Comparison of ENCODE assay signal across 15 mouse cellular contexts in genomic region chr2:131987950-131988349, GRCm38 (mm10). TPM values are rescaled to one million over a fixed set of nuclear protein-coding genes. Genes with fewer than 3 reads are reported as not detected.
A peak's percentile ranks its signal among the peaks of the same experiment; 100 is the strongest.
DNase-seq lines count a peak whose midpoint lies in the region; TF ChIP-seq lines count a peak whose summit lies in the region.
"Had no signal": no experiment of that assay in that cellular context is flagged by ENCODE, and none has a peak within 500 bp of the region (broad histone marks: within the 10 kb centered on the region; RNA-seq: fewer than 3 reads in every experiment).

No protein-coding gene starts in this region.

- peak; percentile 39 for DNase-seq in embryo, embryonic 11 days
- no peak for DNase-seq in embryo, embryonic 9.5 days (ENCODE audit: extremely low spot score)
- peak; percentile 4 to 7 for DNase-seq in left cerebral cortex, adult 2 months (ENCODE audit: extremely low spot score in 1 of 2, low spot score in 2 of 2)
- DNase-seq in left cerebral cortex, adult 11 months (ENCODE audit: low spot score), result no peak
- DNase-seq in thymus, postnatal 14 days, result peak; percentile 1
- no peak for DNase-seq in thymus, adult 2 months
- no peak for DNase-seq in adipocyte (ENCODE audit: low spot score)
- DNase-seq in adrenal gland, adult (ENCODE audit: inconsistent age in 2 of 2, low spot score in 1 of 2), result no peak
- DNase-seq: cerebellum, adult 11 months; cerebellum, postnatal 36 days; gastrocnemius, postnatal 10 days; kidney, adult 2 months; lung, postnatal 14 days had no signal

- TF ChIP-seq POLR2A in thymus, adult 2 months (IDR thresholded peaks at IDR 0.05; ENCODE audit: control insufficient read depth, extremely low read depth, insufficient read depth, low read length, poor library complexity), result no peak

- TF ChIP-seq CTCF in left cerebral cortex, adult 2 months (IDR thresholded peaks at IDR 0.05), result peak; percentile 32
- TF ChIP-seq CTCF in thymus, adult 2 months (IDR thresholded peaks at IDR 0.05; ENCODE audit: borderline replicate concordance, control insufficient read depth, extremely low read depth, insufficient read depth, low read length, poor library complexity), result no peak

- no peaks in the 10 kb centered on the region for H3K36me3 ChIP-seq in thymus, adult 2 months (ENCODE audit: control insufficient read depth, insufficient read depth, low read length)
- H3K36me3 ChIP-seq: limb, embryonic 15.5 days had no signal

- no peaks in the 10 kb centered on the region for H3K27me3 ChIP-seq in thymus, adult 2 months (ENCODE audit: control insufficient read depth, insufficient read depth, low read length)
- H3K27me3 ChIP-seq: limb, embryonic 15.5 days; midbrain, embryonic 15.5 days had no signal

- WGBS in thymus, adult 2 months, result 62% methylated on average over 3 of the region's 3 CpGs

- no peak overlapping the region for H3K4me3 ChIP-seq in left cerebral cortex, adult 2 months
- no peak overlapping the region for H3K4me3 ChIP-seq in thymus, adult 2 months (ENCODE audit: control insufficient read depth, insufficient read depth, low read length)
- H3K4me3 ChIP-seq: limb, embryonic 15.5 days; midbrain, embryonic 15.5 days had no signal

- no peak overlapping the region for H3K27ac ChIP-seq in left cerebral cortex, adult 2 months
- H3K27ac ChIP-seq in thymus, adult 2 months (ENCODE audit: control insufficient read depth, insufficient read depth, low read length), result no peak overlapping the region
- H3K27ac ChIP-seq: limb, embryonic 15.5 days; midbrain, embryonic 15.5 days had no signal

- intact Hi-C loops in left cerebral cortex, adult 2 months (cut with DNase I), result no loop called here

- H3K4me1 ChIP-seq in thymus, adult 2 months (replicated peaks; ENCODE audit: control insufficient read depth, insufficient read depth, low read length), result peaks cover 8% of the 10 kb centered on the region
- H3K4me1 ChIP-seq: midbrain, embryonic 15.5 days had no signal

RNA-seq across cellular contexts. Expression of gene Prnd, which starts 37.3 kb away (rescaled TPM):
- total RNA-seq in left cerebral cortex, adult 2 months (2021), result under 1 TPM in 1 of 2 experiments, not detected in 1; 0.14 TPM
- 1.7 and 1.8 TPM in 2 replicates for polyA plus RNA-seq in thymus, adult 2 months (2012; rRNA removed)

RNA-seq across cellular contexts. Expression of gene Rassf2, which starts 42.1 kb away (rescaled TPM):
- 10 to 100 TPM; 39.2 to 41.2 TPM for total RNA-seq in left cerebral cortex, adult 2 months (2021)
- 110 and 111 TPM in 2 replicates for polyA plus RNA-seq in thymus, adult 2 months (2012; rRNA removed)

Comparison
In these comparisons a context has a peak if more than half of its experiments do, and no peak if none do; other contexts are left out.
1. DNase-seq: peak in embryo, embryonic 11 days (single experiment), left cerebral cortex, adult 2 months (2 of 2) and thymus, postnatal 14 days (single experiment); none in embryo, embryonic 9.5 days (single experiment), left cerebral cortex, adult 11 months (single experiment), thymus, adult 2 months (single experiment), adipocyte (single experiment) and adrenal gland, adult (0 of 2).